Mouse (Mus musculus) layer of hippocampus, postnatal 14 days (tissue): ENCODE measurements around the gene Gabrp. TPM values are rescaled to one million over a fixed set of nuclear protein-coding genes. Genes with fewer than 3 reads are reported as not detected.

Source experiments
- DNase-seq, 2 experiments: peaks; one replicate each; pipeline ENCODE4 v3.0.0; 2021 to 2022; ENCODE audit warnings: low spot score in 2 of 2, mixed read lengths in 1 of 2
- total RNA-seq, 2 experiments: library from RNA; stranded (reverse); gene quantifications; 2 replicates each; pipeline ENCODE4 v1.2.3; 2021

The Gabrp gene
- total RNA-seq, 2 experiments from 2014 or later: not detected

GRCm38 (mm10) chr11:33533577-33533976 lies 45.2 kb downstream of the Gabrp start:
- no peak for DNase-seq

GRCm38 (mm10) chr11:33529576-33529975 lies 49.2 kb downstream of the Gabrp start:
- no peak for DNase-seq

GRCm38 (mm10) chr11:33513376-33513991 lies 65.3 kb downstream of the Gabrp start, which contains the start of gene Ranbp17:
TSS of gene Ranbp17 (minus strand) at chr11:33513746.
- DNase-seq: peak in 1 of 2 experiments; percentile 16

GRCm38 (mm10) chr11:33512854-33513375 lies 65.8 kb downstream of the Gabrp start:
- DNase-seq: peak; percentile 27 to 68

GRCm38 (mm10) chr11:33509401-33509800 lies 69.4 kb downstream of the Gabrp start:
- DNase-seq: no peak

Other genes starting within 250 kb of the Gabrp start
- 1 to 10 TPM; 7.6 to 8.8 TPM for gene Ranbp17, start 65.2 kb downstream of the Gabrp start, total RNA-seq
- not detected for gene D130052B06Rik, start 20.3 kb upstream of the Gabrp start, total RNA-seq